Mouse (Mus musculus) megakaryocyte progenitor cell, adult 5-6 weeks (primary cell): Measurements from ENCODE around the gene B3galnt1. TPM values are rescaled to one million over a fixed set of nuclear protein-coding genes. Genes with fewer than 3 reads are reported as not detected.
A peak's percentile ranks its signal among the peaks of the same experiment; 100 is the strongest.

Experiments
- ATAC-seq: replicated peaks from 2 replicates; pipeline ENCODE4 v1.8.0; 2016; ENCODE audit warnings: mild to moderate bottlenecking, moderate TSS enrichment, inconsistent platforms; ENCODE audit not compliant: poor library complexity
- total RNA-seq, 2 experiments: library from RNA; stranded (forward) in 1 of 2; stranded (reverse) in 1 of 2; fragments of 157-497, 149-512 nt in 1 of 2; fragments of 200-1000 nt in 1 of 2; gene quantifications; 2 replicates each; pipeline versions ENCODE4 v1.2.3 to v1.2.4; 2015 to 2017

Gene B3galnt1
- total RNA-seq, 2 experiments from 2014 or later: 0.12 to 0.84 TPM

DNA sequence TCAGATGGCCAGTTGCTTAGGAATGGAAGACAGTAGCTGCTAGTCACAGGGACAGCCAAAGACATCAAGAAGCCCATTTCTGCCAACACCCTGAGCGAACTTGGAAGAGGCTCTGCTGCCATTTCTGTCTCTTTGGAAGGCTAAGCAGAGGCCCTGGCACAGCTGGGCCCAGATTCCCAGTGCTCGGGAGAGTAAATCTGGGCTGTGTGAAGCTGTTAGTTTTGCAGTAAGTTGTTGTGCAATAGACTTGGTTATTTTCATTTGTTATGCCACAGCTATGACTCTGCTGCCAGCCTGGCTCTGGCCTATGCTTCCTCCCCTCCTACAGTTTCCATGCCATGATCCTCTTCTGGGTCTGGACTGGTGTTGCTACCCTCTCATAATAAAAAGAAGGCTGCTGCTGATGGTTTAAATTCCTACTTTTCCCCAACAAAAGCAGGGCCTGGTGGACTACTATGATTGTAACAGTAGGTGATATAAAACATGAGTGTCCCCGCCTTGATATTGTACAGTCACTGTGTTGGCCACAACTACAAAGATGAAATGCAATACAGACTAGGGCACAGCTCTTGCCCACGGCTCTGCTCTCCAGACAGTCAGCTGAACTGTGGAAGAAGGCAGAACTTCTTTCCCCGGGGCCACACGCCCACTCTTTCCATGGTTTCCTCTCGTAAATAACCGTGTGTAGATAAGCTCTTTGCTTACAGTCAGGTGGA is 74.2 kb downstream of the B3galnt1 start:
- ATAC-seq: peak; percentile 75

Other genes with a start within 250 kb of the B3galnt1 start
- 135 and 156 TPM in 2 replicates for gene Nmd3, start 123.0 kb upstream of the B3galnt1 start, total RNA-seq (2015)
- gene Nmd3, start 123.0 kb upstream of the B3galnt1 start, total RNA-seq (2017): 56.3 and 96.1 TPM in 2 replicates